Mouse (Mus musculus) limb, embryonic 12.5 days (tissue): Measurements from ENCODE around the gene Ndrg2. TPM values are rescaled to one million over a fixed set of nuclear protein-coding genes. Genes with fewer than 3 reads are reported as not detected.

Source experiments
- ATAC-seq: fragments of 200-750 bp; cut with Nextera tagmentation; 2 replicates; pipeline ENCODE4 v1.8.0; 2017; ENCODE audit warnings: low read depth, moderate TSS enrichment; ENCODE audit not compliant: insufficient number of reproducible peaks, insufficient read depth, low FRiP score, low TSS enrichment
- H3K27ac ChIP-seq: fragments of 300-500 bp; sonication (generic); 2 replicates; pipeline ENCODE4 v1.5.1; 2016; ENCODE audit warnings: mild to moderate bottlenecking, moderate library complexity
- H3K27me3 ChIP-seq: fragments of 300-500 bp; sonication (generic); 2 replicates; pipeline ENCODE4 v1.6.1; 2016; ENCODE audit warnings: mild to moderate bottlenecking, moderate library complexity
- H3K36me3 ChIP-seq: fragments of 300-500 bp; sonication (generic); 2 replicates; pipeline ENCODE4 v1.6.1; 2016; ENCODE audit warnings: mild to moderate bottlenecking, moderate library complexity
- H3K4me1 ChIP-seq: fragments of 300-500 bp; sonication (generic); replicated peaks from 2 replicates; pipeline ENCODE4 v1.6.1; 2016
- H3K4me2 ChIP-seq: fragments of 300-500 bp; sonication (generic); 2 replicates; pipeline ENCODE4 v1.6.1; 2016; ENCODE audit warnings: mild to moderate bottlenecking, moderate library complexity
- H3K4me3 ChIP-seq: fragments of 300-500 bp; sonication (generic); replicated peaks from 2 replicates; pipeline ENCODE4 v1.5.1; 2016; ENCODE audit warnings: mild to moderate bottlenecking
- H3K9ac ChIP-seq: fragments of 300-500 bp; sonication (generic); replicated peaks from 2 replicates; pipeline ENCODE4 v1.6.1; 2016; ENCODE audit warnings: mild to moderate bottlenecking, moderate library complexity
- H3K9me3 ChIP-seq: fragments of 300-500 bp; sonication (generic); 2 replicates; pipeline ENCODE4 v1.6.1; 2016; ENCODE audit warnings: mild to moderate bottlenecking, moderate library complexity
- WGBS: fragments of 180-500 bp; shearing (Covaris S2); methylation state at CpG from one replicate; pipeline ENCODE4 v1.1.7; 2016; 5-methylcytosine and 5-hydroxymethylcytosine counted together
- polyA plus RNA-seq: library from polyadenylated mRNA; unstranded; fragments of >200 nt; fragmentation: Nextera tagmentation; extraction: Ambion mirVana; gene quantifications from 2 replicates; pipeline ENCODE4 v1.2.1, GENCODE M21; 2016

Gene Ndrg2
- polyA plus RNA-seq, result 35.4 and 35.7 TPM in 2 replicates

DNA sequence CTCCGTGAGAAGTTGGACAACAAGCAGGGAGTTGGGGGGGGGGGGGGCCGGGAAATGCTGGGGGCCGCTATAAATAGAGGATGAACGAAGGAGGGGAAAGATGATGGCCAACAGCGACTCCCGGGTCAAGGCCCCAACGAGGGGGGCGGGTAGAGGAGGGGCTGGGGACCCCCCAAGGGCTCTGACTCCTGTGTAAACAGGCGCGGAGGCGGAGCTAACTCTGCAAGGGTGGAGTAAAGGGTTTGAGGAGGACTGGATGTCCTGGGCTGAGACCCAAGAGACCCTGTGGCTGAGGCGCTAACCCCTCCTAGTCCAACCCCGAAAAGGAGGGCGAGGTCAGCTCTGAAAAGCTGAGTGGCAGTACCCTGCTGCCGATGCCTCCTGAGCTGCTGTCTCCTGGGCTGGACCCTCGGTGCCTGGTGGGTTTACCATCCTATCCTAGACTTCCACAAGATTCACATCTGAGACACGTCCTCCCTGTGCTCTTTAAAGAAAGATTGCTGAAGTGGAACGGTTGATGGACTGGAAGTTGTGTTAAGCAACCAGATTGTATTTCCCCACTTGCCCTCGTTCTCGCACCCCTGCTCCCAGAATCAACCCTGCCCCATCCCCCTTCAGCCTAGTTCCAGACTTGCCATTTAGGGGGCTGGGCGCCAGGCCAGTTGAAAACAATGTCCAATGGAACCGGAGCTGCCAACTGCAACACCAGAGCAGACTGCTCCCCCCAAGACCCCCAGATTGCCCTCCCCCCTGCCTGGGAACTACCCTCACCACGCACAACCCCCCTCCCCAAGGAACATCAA lies at the start of gene Ndrg2:
Ndrg2 (minus strand) TSS at position 199 of the 803 bp plus-strand sequence.
- peaks cover 16% of the 10 kb centered on the region for H3K27me3 ChIP-seq
- no peaks in the 10 kb centered on the region for H3K9me3 ChIP-seq
- WGBS, result 3% methylated on average over 22 of the region's 23 CpGs
- H3K4me1 ChIP-seq, result peaks cover 19% of the 10 kb centered on the region
- peak within 1 kb of the TSS; percentile 72 for H3K9ac ChIP-seq
- ATAC-seq, result peak; percentile 67; the same call in 1 of the 2 replicates
- H3K4me3 ChIP-seq, result peak within 1 kb of the TSS; percentile 64
- peak within 1 kb of the TSS; percentile 80 for H3K27ac ChIP-seq
- H3K4me2 ChIP-seq, result peak within 1 kb of the TSS; percentile 98
- no peaks in the 10 kb centered on the region for H3K36me3 ChIP-seq

GRCm38 (mm10) chr14:51960316-51960715 lies 46.4 kb upstream of the Ndrg2 start:
- no peaks in the 10 kb centered on the region for H3K36me3 ChIP-seq
- H3K4me3 ChIP-seq, result no peak overlapping the region
- ATAC-seq, result no peak
- no peaks in the 10 kb centered on the region for H3K4me1 ChIP-seq
- peaks cover 3% of the 10 kb centered on the region; the same call in 1 of the 2 replicates for H3K9me3 ChIP-seq
- no peaks in the 10 kb centered on the region for H3K27me3 ChIP-seq
- H3K27ac ChIP-seq, result no peak overlapping the region
- H3K4me2 ChIP-seq, result no peak overlapping the region
- WGBS, result 85% methylated on average over 2 of the region's 2 CpGs
- no peak overlapping the region for H3K9ac ChIP-seq

GRCm38 (mm10) chr14:51943336-51943735 lies 29.4 kb upstream of the Ndrg2 start:
- Histone ChIP-seq H3K9me3 (peaks cover 3% of the 10 kb centered on the region; the same call in 1 of the 2 replicates), H3K4me2 (no peak overlapping the region), H3K4me3 (no peak overlapping the region), H3K36me3 (no peaks in the 10 kb centered on the region), H3K4me1 (peaks cover 14% of the 10 kb centered on the region), H3K9ac (no peak overlapping the region), H3K27ac (no peak overlapping the region), H3K27me3 (no peaks in the 10 kb centered on the region)
- WGBS, result 86% methylated on average over 6 of the region's 6 CpGs
- ATAC-seq, result no peak

DNA sequence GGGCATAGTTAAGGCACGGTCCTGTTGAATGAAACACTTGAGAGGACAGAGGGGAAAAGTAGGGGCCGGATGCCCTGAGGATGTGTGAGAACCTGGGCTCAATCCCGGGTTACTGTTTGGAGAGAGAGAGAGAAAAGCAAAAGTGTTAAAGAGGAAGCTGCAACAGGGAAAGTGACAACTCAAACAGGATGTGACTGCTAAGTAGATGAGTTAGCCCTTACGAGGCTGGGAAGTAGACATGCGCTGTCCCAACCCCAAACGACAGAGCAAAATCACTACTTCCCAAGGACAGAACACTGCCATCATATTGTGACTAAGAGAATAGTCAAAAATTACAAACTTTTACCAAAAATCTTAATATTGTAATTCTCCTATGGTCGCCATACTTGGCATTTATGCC lies 28.3 kb upstream of the Ndrg2 start:
- Histone ChIP-seq H3K9me3 (peaks cover 7% of the 10 kb centered on the region; the same call in 1 of the 2 replicates), H3K4me2 (no peak overlapping the region), H3K27ac (no peak overlapping the region), H3K9ac (no peak overlapping the region), H3K4me1 (peaks cover 14% of the 10 kb centered on the region), H3K36me3 (no peaks in the 10 kb centered on the region), H3K27me3 (no peaks in the 10 kb centered on the region), H3K4me3 (no peak overlapping the region)
- 52% methylated on average over 7 of the region's 7 CpGs for WGBS
- no peak for ATAC-seq

GRCm38 (mm10) chr14:51941577-51941976 lies 27.6 kb upstream of the Ndrg2 start:
- no peak overlapping the region for H3K4me3 ChIP-seq

DNA sequence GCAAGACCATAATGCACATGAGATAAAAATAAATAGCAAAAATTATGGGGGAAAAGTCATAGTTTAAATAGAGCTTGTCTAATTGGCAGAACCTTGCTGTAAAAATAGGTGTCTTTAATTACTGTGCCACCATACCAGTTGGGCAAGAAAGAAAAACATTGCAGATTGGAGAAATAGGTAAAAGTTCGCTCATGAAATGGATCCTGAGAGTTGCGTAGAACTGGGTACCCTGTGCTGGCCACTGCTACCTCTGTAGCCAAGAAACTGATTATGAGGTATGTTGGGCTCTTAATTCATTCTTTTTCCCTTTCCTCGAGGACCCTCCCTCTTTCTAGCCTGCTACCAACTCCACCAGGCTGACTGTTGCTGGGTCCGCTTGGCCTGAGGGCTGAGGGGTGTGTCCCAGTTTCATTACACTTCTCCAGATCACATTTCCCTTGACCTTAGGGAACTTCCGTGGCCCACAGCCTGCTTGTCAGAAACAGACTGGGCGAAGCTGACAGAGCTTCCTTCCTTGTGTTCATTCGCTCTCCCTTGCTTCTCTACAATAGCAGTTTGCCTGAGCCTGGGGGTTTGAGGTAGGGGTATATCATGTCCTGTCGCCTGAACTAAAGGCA lies 27.1 kb upstream of the Ndrg2 start:
- no peak overlapping the region for H3K4me2 ChIP-seq
- H3K4me1 ChIP-seq, result peaks cover 14% of the 10 kb centered on the region
- no peaks in the 10 kb centered on the region for H3K27me3 ChIP-seq
- no peak overlapping the region for H3K27ac ChIP-seq
- no peak for ATAC-seq
- no peak overlapping the region for H3K9ac ChIP-seq
- H3K4me3 ChIP-seq, result no peak overlapping the region
- 34% methylated on average over 8 of the region's 8 CpGs for WGBS
- H3K36me3 ChIP-seq, result no peaks in the 10 kb centered on the region
- H3K9me3 ChIP-seq, result peaks cover 7% of the 10 kb centered on the region; the same call in 1 of the 2 replicates

More at GRCm38 (mm10) chr14:51941577-51941976, 27.6 kb upstream of the Ndrg2 start:
- H3K27ac ChIP-seq, result no peak overlapping the region
- H3K9ac ChIP-seq, result no peak overlapping the region
- H3K4me2 ChIP-seq, result no peak overlapping the region
- no peaks in the 10 kb centered on the region for H3K27me3 ChIP-seq
- H3K36me3 ChIP-seq, result no peaks in the 10 kb centered on the region
- ATAC-seq, result no peak
- peaks cover 7% of the 10 kb centered on the region; the same call in 1 of the 2 replicates for H3K9me3 ChIP-seq
- WGBS, result 70% methylated on average over 9 of the region's 9 CpGs
- H3K4me1 ChIP-seq, result peaks cover 14% of the 10 kb centered on the region

- Histone ChIP-seq H3K9ac (no peak overlapping the region), H3K36me3 (no peaks in the 10 kb centered on the region), H3K4me2 (no peak overlapping the region), H3K4me1 (peaks cover 14% of the 10 kb centered on the region), H3K9me3 (peaks cover 14% of the 10 kb centered on the region), H3K4me3 (no peak overlapping the region), H3K27me3 (no peaks in the 10 kb centered on the region), H3K27ac (no peak overlapping the region)
- no peak for ATAC-seq
- 87% methylated on average over 9 of the region's 9 CpGs for WGBS
These were observed 25.0 kb upstream of the Ndrg2 start for GRCm38 (mm10) chr14:51939005-51939404.

DNA sequence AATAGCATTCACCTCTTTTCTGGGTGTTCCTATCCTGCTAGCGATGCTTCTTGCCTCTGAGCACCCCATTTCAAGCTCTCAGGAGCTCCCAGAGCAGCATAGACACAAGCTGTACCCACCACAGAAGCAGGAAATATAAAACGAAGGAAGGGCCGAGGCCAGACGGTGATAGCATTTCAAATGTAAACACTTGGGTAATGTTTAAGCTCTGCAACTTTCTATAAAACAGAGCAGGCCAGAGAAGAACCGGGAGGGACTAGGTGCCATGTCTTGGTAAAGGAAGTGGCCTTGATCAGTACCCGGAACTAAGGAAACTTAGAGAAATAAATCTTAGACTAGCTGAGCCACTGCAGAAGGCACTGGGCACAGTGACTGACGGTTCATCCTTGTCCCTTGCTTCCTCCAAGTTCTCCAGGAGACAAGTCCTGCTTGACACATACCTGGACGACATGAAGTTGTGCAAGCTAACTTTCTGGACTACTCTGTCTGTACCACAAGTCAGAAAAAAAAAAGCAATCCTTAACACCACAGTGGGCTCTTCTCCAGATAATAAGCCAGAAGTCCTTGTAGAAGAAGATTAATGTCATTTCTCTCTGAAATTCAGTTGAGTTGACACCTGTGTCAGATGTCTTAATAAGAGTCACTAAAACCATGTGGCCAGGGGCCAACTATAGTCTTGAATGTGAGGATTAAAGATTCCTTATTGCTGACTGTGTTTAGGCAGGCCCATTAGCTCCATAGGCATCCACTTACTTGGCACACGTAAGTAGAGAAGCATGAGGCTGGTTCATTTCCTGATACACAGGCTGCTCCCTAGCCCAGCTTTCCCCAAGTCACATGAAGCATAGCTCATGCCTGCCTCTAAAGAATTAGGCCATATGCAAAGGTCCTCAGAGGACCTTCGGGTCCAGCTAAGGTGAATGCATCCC lies 18.4 kb upstream of the Ndrg2 start:
- Histone ChIP-seq H3K4me2 (no peak overlapping the region), H3K27me3 (no peaks in the 10 kb centered on the region), H3K4me3 (no peak overlapping the region), H3K4me1 (peaks cover 8% of the 10 kb centered on the region), H3K36me3 (no peaks in the 10 kb centered on the region), H3K27ac (no peak overlapping the region), H3K9ac (no peak overlapping the region; the same call in 1 of the 2 replicates), H3K9me3 (peaks cover 8% of the 10 kb centered on the region; the same call in 1 of the 2 replicates)
- 62% methylated on average over 10 of the region's 10 CpGs for WGBS
- ATAC-seq, result no peak

GRCm38 (mm10) chr14:51930824-51931223 lies 16.9 kb upstream of the Ndrg2 start:
- Histone ChIP-seq H3K27me3 (no peaks in the 10 kb centered on the region), H3K4me3 (no peak overlapping the region), H3K9ac (no peak overlapping the region), H3K27ac (no peak overlapping the region), H3K36me3 (no peaks in the 10 kb centered on the region), H3K4me1 (peaks cover 8% of the 10 kb centered on the region), H3K4me2 (no peak overlapping the region), H3K9me3 (peaks cover 8% of the 10 kb centered on the region; the same call in 1 of the 2 replicates)
- ATAC-seq, result 0 out of 2 replicates have a peak, but pooled peaks have one; percentile 41
- WGBS, result 31% methylated on average over 5 of the region's 5 CpGs

- Histone ChIP-seq H3K4me2 (no peak overlapping the region), H3K9me3 (peaks cover 8% of the 10 kb centered on the region; the same call in 1 of the 2 replicates), H3K27me3 (no peaks in the 10 kb centered on the region), H3K36me3 (no peaks in the 10 kb centered on the region), H3K9ac (no peak overlapping the region), H3K27ac (no peak overlapping the region), H3K4me1 (peaks cover 8% of the 10 kb centered on the region), H3K4me3 (no peak overlapping the region)
- WGBS, result 59% methylated on average over 9 of the region's 9 CpGs
- no peak for ATAC-seq
These were observed 16.0 kb upstream of the Ndrg2 start for GRCm38 (mm10) chr14:51929968-51930367.
